Mouse (Mus musculus): Measurements from ENCODE around the gene Nbea.

Nbea gene

DNA sequence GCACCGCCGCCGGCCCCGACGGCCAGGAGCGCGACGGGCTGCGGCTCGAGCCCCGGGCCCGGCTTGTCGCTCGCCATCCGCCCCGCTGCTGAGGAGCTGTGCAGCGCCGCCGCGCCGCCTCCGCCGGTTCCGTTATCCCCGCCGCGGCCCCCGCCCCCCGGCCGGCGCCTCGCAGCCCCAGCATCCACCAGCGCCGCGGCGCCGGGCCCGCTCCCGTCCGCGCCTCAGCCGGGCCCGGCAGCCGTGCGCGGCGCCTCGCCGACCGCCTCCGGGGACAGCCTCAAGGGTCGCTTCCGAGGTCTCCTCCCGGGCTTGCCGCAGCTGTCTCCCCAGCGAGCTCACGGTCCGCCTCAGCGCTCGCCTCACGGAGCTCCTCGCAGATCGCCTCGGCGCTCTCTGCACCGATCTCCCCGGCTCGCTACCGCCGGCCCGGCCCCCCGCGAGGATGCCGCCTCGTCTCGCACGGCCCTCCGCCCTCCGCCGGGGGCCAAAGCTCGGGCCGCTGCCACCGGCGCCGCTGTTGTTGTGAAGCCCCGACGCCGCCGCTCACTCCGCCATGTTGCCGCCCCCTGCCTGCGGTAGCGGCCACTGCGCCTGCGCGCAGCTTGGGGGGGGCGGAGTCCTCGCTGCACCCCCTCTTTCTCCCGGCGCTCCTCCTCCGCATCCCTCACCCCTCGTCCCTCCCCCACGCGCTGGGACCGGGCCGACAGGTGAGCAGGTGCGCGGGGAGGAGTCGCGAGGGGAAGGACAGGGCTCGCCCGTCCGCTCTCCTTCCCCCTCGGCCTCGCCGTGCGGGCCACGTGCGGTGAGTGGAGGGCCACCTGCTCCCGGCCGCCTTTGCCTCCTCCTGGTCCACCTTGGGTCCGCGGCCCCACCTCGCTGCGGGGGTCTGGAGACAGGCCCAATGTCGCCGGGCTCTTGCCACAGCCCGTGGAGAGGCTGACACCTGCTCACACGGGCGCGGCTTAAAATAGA is at the start of gene Nbea:
Gene Nbea, minus strand, starts transcription at position 543 of the 975 bp plus-strand sequence.
- DNase-seq (ENCODE audit: low read depth in 2 of 2, low spot score in 2 of 2): no peak

DNA sequence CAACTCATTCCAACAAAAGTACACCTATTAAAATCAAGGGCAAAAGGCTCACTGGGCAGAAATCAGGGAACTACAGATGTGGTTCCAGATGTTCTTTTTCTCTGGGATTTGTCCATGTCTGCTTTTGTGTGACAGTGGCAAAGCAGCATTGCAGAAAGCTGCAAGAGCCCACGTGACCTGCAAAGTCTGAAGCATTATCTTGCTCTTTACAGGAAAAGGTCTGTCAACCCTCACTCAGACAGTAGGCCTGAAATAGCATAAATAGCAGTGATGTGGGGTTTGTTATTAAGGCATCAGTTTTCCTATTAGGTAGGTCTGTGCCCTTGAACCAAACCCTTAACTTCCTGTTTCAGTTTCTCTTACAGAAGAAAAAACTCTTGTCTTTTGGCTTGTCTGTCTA is 45.8 kb upstream of the Nbea start:
- no peak for DNase-seq (ENCODE audit: low read depth in 2 of 2, low spot score in 2 of 2)

DNA sequence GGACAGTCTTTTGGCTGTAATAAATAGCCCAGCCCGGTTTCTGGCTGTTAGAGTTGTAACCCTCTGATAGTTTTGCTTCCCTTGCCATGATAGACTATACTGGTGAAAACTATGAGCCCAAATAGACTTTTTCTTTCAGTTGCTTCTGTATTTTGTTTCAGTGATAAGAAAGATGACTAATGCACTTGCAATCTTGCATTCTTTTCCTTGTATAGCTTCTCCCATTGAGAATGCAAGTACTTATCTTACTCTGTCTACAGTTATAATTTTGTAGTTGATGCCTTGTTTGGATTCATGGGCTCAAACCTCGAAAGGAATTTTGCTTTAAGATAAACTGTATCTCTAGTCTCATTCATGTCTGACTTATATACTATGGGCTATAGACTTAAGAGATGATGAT is 32.5 kb upstream of the Nbea start:
- no peak for DNase-seq (ENCODE audit: low read depth in 2 of 2, low spot score in 2 of 2)

DNA sequence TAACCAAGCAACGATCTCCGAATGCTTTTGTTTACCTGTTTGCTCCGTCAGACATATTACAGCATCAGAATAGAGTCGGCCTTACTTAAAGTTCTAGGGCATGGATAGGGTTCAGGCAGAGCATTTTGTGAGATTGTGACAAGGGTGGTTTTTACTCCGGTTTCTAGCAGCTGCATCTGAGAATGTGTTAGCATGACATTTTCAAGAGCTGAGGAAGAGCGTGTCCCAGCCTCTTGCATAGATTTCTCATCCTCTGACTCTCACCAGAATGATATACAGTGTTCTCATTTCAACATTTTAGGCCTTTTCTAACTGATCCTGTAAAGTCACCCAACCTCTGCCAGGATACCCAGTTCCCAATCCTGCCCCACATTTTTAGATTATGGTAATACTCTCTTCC is 20.5 kb upstream of the Nbea start:
- DNase-seq (ENCODE audit: low read depth in 2 of 2, low spot score in 2 of 2): no peak

DNA sequence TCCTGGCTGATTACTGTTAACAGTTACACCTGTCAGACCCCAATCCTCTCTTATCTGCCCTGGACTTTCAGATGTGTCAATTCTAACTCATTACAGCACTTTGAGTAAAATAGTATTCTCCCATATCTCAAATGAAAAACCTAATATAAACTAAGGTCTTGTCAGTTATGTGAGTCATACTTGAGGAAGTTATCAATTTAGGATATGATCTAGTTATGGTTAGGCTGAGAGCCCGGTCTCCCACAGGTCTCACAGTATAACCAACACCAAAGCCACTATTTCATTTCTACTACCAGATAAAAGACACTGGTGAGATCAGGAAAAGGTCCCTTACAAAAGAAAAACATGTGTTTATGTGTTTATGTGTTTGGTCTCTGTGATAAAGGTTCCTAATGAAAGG is 4.7 kb upstream of the Nbea start:
- DNase-seq (ENCODE audit: low read depth in 2 of 2, low spot score in 2 of 2): no peak

DNA sequence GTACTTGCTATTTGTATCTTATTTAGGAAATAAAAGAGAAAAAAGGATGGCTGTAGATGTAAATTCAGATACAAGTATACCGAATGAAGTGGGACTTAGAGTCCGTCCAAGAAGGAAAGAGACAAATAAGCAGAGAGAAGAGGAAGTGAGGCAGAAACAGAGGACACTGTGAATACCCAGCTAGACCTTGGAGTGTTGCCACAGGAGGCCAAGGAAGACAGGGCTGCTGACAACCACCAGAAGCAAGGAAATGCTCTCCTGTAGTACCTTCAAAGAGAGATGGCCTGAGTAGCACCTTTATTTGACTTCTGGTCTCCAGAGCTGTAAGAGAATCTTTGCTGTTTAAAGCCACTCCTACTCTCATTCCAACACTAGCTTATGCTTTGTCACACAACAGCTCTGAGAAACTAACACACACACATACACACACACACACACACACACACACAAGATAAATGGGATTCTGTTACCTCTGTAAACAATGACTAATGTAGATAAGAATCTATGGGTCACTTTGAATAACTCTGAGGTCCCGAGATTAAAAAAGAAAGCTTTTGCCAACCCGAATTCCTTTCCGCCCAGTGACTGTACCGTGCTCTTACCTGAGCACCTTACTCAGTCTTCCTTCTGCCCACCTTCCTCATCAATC is 3.8 kb upstream of the Nbea start:
- no peak for DNase-seq (ENCODE audit: low read depth in 2 of 2, low spot score in 2 of 2)

DNA sequence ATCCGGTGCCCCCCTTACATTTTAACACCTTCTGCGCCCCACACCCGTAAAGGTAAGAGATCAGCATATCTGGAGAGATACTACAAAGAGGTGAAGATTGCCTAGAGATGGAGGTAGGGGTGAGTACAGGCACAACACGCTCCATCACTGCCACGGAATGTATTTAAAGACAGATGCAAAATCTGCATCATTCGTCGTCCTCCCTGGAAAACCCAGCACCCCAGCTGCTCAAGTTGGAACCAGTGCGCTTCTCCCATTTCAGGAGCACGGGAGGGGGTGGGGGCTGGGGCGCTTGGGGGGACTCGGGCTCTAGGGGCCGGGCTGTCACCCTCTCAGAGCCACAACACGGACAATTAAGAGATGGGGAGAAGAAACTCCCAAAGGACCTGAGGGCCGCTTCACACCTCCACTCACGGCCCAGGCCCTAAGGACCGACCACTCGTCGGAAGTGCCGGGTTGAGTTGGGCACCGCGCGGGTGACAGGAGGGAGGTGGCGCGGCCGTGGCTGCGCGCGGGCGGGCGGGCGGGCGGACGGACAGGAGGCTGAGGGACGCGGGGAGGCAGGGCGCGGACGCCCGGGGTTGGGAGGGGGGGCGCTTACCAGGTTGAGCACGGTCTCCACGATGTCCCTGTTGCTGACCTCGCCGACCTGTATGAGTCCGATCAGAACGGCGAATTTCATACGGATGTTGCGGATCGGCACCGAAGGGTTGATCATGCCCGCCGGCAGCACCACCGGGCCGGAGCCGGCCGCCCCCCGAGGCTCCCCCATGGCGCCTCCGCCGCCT is 936 bp downstream of the Nbea start:
- no peak for DNase-seq (ENCODE audit: low read depth in 2 of 2, low spot score in 2 of 2)

DNA sequence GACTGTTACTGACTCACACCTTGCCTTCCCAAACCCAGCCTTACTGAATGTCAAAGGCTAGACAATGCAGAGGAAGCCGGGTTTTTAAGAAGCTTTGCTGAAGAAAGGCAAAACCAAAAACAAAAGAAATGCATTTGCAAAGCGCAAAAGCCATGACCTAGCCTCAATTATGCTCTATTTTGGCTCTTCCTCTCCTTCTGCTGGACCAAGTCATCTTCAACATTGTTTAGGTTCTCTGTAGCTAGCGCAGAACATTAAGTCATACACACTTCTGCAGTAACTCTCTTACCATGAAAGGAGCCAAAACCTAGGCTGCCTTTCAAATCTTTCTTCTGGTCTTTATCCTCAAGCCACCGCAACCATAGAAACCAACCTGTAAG is 1.5 kb downstream of the Nbea start:
- DNase-seq (ENCODE audit: low read depth in 2 of 2, low spot score in 2 of 2): no peak

DNA sequence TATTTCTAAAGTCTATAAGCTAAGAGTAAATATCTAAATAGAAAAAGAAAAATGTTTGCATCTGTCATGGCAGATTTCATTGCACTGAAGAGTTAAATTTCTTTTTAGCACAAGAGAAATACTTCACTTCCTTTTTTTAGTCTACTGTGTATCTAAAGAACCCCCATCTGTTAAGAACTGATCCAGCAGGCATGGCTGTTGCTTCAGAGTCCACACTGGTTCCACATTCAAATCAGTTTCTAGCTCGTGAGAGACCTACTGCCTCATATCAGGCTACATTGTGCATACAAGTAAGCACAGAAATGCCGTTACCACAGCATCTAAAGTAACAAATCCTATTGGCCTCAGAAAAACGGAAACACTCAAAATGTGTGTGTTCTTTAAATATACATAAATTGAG is 2.5 kb downstream of the Nbea start:
- DNase-seq (ENCODE audit: low read depth in 2 of 2, low spot score in 2 of 2): no peak

DNA sequence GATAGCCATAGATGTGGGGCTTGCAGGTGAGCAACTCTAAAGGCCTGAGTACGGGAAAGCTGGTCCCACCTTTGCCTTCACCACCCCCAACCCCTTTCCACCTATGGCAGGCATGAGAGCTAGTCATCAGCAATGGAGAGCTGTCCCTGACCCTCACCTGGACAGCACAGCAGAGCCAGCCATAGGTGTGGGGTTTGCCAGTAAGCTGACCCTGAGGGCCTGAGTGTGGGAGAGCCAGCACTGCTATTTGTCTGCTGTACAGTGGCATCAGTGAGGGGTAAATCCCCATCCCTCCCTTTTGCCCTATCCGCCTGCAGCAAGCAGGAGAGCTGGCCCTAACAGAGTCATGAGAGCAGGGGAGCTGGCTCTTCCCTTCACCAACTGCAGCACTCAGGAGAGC is 25.6 kb downstream of the Nbea start:
- no peak for DNase-seq (ENCODE audit: low read depth in 2 of 2, low spot score in 2 of 2)

DNA sequence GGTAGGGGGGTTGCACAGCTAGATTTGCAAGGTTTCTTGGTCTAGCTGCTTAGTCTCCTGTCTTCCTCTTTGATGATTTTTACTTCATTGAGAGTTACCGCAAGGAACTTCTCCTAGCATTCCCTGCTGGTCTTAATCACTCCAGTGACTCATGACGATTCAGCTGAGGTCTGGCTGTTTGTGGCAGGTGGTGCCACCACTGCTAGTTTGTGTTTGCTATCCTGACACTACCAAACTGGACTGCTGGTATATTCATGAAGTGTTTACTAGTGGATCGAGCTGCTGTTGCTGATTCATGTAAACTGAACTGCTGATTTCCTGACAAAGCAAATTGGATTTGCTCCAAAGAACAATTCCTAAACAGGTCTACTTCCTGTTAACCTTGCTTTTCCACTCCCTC is 56.8 kb downstream of the Nbea start:
- no peak for DNase-seq (ENCODE audit: low read depth in 2 of 2, low spot score in 2 of 2)

DNA sequence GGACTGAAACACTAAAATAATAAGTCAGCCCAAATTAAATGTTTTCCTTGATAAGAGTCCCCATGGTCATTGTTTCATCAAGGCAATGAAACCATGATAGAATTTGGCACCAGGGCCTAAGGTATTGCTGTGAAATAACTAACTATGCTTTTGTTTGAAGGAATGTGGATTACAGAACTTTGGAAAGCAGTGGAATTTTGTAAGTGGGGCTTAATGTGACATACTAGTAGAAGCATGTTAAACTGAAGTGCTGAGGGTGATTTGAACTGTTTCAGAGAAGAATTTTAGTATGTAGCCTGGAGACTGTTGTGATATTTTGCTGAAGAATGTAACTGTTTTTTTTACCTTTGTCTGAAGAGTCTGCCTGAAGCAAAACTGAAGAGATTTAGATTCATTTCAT is 66.9 kb downstream of the Nbea start:
- DNase-seq (ENCODE audit: low read depth in 2 of 2, low spot score in 2 of 2): no peak

DNA sequence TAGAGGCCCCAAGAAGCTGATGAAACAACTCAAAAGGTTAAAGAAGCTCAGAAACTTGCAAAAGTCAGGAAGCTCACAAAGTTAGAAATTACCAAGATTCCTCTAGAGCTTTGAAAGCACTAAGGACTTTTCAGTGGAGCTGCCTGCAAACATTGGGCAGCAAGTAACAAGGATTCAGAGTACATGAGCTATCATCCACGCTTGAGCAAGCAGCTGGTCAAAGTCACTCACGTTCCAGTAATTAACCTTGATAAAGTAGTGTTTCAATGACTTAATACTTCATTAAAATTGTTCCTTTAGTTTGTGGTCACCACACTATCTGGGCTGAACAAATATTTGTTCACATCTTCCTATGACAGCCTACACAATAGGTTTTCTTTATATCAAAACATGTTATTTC is 75.4 kb downstream of the Nbea start:
- no peak for DNase-seq (ENCODE audit: low read depth in 2 of 2, low spot score in 2 of 2)

DNA sequence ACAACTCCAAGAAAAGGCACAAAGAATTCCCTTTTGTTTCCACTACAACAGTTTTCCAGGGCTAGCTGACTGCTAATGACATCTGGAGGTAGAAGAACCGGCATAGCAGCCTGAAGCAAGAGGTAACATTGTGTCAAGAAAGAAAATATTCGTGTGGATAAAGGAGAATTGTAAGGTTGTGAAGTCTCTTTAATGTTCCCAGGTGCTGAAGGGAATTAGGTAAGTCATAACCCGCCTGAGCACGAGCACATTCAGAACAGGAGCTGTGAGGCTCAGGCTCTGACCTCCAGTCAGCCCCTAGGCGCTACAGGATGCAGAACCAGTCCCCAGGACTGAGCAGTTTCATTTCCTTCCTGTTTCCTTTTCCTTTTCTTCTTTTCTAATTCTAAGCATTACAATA is 86.4 kb downstream of the Nbea start:
- DNase-seq (ENCODE audit: low read depth in 2 of 2, low spot score in 2 of 2): no peak

DNA sequence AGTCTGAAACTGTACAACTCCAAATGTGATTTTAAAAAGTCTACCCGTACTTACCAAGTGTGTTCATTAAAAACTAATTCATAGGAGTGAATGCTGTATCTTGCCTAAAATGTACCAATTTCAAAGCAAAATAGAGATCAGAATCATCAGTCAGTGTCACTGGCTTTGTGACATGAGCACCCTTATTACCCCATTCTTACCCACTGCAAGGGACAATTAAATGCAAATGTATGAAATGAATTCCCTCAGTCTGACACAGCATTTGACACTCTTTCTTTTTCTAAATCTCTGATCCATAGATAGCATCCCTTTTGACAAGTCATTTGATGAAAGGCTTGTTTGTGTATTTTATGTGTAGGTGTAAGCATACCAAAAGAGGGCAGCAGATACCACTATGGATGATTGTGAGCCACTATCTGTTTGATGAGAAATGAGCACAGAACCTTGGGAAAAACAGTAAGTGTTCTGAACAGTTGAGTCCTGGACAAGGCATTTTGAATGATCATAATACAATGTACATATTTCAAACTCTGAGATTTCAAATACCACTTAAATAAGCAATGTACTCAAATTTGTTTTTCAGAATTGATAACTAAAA is 104.4 kb downstream of the Nbea start:
- no peak for DNase-seq (ENCODE audit: low read depth in 2 of 2, low spot score in 2 of 2)

DNA sequence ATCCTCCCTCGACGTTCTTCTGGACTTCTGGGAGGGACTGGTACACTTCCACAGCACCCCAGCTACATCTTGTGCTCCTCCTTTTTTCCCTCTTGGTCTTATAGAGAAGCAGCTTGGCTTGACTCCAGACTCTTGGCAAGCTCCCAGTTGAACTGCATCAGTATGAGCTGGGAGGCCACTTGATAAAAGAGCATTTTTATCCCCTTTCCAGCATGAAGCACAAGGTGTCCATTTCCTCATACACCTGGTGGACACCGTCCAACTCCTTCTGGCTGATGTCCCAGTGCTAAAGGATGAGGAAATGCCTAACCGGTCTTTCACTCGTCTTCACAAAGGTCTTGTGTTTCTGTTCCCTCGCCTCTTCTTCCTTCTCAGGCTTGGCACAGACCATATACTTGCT is 115.7 kb downstream of the Nbea start:
- DNase-seq (ENCODE audit: low read depth in 2 of 2, low spot score in 2 of 2): no peak

DNA sequence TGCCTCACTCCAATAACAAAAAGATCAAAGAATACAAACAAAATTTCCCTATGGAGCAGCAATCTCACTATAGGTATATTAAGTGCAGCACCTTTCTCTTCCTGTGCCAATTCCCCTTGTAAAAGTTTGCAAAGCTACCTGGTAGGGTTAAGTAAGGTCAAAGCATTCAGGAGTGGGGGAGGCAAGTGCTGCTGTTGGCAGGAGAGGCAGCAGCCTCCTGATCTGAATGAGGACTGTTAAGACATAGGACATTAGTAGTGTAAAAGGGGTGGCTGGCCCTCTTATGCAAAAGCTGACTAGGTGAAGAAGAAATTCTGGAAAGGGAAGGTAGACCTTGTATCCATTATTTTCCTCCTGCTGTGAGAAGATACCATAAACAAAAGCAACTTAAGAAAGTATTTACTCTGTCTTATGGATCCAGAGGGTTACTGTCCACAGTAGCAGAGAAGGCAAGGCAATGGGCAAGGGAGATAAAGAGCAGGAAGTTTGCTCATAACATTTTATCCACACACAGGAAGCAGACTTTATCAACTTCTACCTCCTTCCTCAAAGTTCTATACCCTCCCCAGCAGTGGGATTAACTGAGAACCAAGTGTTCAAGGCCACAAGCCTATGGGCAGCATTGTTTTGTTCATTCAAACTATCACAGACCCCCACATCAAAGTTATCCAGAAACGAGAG is 117.0 kb downstream of the Nbea start:
- no peak for DNase-seq (ENCODE audit: low read depth in 2 of 2, low spot score in 2 of 2)

DNA sequence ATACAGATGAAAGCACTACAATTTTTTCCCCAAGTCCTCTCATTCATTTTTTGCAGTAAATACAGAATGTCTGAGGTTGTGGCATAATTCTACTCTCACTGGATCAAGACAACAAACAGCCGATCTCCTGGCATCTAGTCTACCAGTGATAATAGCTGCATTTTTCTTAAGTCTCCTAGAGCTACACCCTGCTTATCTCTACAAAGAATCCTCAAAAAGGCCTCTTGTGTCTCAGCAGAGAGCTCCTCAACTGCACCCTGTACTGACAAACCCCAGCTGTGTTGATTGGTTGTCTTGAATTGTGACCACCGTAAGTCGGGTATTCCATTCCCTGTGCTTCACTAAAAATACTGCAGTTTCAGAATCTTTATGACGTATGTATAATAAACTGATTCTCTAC is 118.3 kb downstream of the Nbea start:
- DNase-seq (ENCODE audit: low read depth in 2 of 2, low spot score in 2 of 2): no peak

DNA sequence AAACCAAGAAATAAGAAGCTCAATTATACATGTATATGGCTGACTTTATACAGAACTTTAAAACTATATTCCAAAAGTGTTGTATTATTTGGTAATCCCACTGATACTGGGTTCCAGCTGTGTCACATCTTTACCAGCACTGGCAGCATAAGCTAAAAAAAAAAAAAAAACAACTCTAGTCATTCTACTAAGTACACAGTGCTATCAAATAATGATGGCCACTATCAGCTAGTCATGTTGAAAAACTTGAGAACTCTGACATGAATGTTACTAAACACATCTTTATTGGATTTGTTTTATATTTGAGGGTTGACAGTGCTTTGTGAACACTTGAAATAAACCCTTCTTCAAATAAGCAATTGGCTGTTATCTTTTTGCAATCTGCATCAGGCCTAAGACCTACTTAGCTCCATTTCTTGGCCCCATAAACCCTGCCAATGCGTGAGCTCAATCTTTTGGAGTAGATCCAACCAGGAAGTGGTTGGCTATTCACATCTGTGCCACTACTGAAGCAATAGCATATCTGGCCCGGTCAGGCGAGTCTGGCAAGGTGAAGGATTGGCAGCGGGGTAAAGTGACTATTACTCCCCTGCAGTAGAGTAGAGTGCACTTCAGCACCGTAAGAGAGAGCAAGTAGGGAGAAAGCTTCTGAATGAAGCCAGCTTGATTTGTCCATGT is 137.7 kb downstream of the Nbea start:
- no peak for DNase-seq (ENCODE audit: low read depth in 2 of 2, low spot score in 2 of 2)

DNA sequence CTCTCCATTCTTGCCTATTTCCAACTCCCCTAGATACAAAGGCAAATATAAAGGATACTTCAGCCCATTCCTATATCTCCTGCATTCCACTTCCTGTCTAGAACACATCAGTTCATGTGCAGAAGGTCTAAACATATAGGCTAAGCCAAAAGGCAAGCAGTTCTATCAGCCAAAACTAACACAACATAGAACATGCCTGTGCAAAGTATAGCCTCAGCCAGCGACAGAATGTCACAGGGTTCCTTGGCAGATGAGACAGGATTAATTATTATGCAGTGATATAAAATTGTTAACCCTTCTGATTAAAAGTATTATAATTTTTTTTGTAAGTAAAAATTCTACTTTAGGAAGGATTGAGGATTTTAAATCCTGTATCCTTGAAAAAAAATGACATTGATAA is 140.4 kb downstream of the Nbea start:
- DNase-seq (ENCODE audit: low read depth in 2 of 2, low spot score in 2 of 2): no peak
